Comparison of ENCODE assay signal across 11 mouse cellular contexts in the genomic region with DNA sequence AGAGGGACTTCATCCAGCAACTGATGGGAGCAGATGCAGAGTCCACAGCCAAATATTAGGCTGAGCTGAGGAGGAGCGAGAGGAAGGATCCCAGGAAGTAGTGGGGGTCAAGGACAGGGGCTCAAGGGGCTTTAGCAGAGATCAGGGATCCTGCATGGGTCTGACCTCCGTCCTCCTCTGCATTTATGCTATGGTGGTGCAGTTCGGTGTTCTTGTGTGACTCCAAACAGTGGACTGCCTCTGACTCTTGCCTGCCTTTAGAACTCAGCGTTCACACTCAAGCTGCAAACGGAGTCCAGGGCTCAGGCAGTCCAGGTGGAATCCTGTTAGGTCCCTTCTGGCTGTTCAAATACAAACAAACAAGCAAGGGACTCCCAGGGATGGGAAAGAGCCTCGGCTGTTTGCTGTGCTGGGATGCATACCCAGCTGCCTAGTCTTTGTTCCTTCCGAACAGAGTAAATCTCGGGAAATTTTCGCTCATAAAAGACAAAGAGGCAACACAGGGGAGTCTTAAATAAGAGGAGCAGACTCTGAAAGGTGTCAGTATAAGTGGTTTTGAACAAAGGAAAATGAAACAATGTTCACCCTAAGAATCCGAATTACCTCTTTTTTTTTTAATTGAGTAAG.
DNase-seq lines count a peak whose midpoint lies in the region; ATAC-seq and TF ChIP-seq lines count a peak whose summit lies in the region.
"Had no signal": no experiment of that assay in that cellular context is flagged by ENCODE, and none has a peak within 500 bp of the region (broad histone marks: within the 10 kb centered on the region; RNA-seq: fewer than 3 reads in every experiment).

No protein-coding gene starts in this region.

- peak overlapping the region; percentile 40; the same call in 1 of the 2 replicates for H3K4me2 ChIP-seq in kidney, embryonic 15.5 days
- H3K4me2 ChIP-seq in forebrain, postnatal 0 days (ENCODE audit: low read depth), result peak overlapping the region; percentile 5; the same call in 1 of the 2 replicates
- H3K4me2 ChIP-seq in midbrain, embryonic 14.5 days (ENCODE audit: low read length), result peak overlapping the region; percentile 2; the same call in 1 of the 2 replicates

- 46% methylated on average over 10 of the region's 10 CpGs for WGBS in kidney, embryonic 15.5 days
- WGBS in forebrain, postnatal 0 days, result 21% methylated on average over 10 of the region's 10 CpGs
- WGBS in midbrain, embryonic 14.5 days, result 32% methylated on average over 10 of the region's 10 CpGs

- no peaks in the 10 kb centered on the region for H3K9me3 ChIP-seq in kidney, embryonic 15.5 days (replicated peaks)
- no peaks in the 10 kb centered on the region for H3K9me3 ChIP-seq in forebrain, postnatal 0 days (ENCODE audit: low read length)
- no peaks in the 10 kb centered on the region for H3K9me3 ChIP-seq in midbrain, embryonic 14.5 days (ENCODE audit: control insufficient read depth, low read length)

- no peak for TF ChIP-seq POLR2A in brain, embryonic 14.5 days (IDR thresholded peaks at IDR 0.05; ENCODE audit: borderline replicate concordance, extremely low read depth, insufficient read depth, insufficient read length, poor library complexity, severe bottlenecking)

- peaks cover 5% of the 10 kb centered on the region; the same call in 1 of the 2 replicates for H3K4me1 ChIP-seq in kidney, embryonic 15.5 days
- peaks cover 10% of the 10 kb centered on the region for H3K4me1 ChIP-seq in forebrain, postnatal 0 days (ENCODE audit: insufficient read depth)
- 0 out of 2 replicates have a peak, but pooled peaks cover 12% of the 10 kb centered on the region for H3K4me1 ChIP-seq in midbrain, embryonic 14.5 days (ENCODE audit: control insufficient read depth, insufficient read depth, low read length)

- H3K27ac ChIP-seq in kidney, embryonic 15.5 days, result no peak overlapping the region
- peak overlapping the region; percentile 76 for H3K27ac ChIP-seq in forebrain, postnatal 0 days (ENCODE audit: low read depth, low read length)
- no peak overlapping the region for H3K27ac ChIP-seq in midbrain, embryonic 14.5 days (replicated peaks; ENCODE audit: low read depth, low read length)

- no peak for DNase-seq in kidney, postnatal 25 days
- peak; percentile 62 for DNase-seq in brain, embryonic 14.5 days (ENCODE audit: low read depth)
- DNase-seq in forebrain, postnatal 0 days, result peak; percentile 67
- DNase-seq in midbrain, embryonic 14.5 days, result peak; percentile 60
- no peak for DNase-seq in adrenal gland, adult 8-10 months
- DNase-seq: cerebellum, postnatal 14 days; gastrocnemius, postnatal 36 days; thymus, postnatal 4 days had no signal

- no peak; the same call in 1 of the 2 replicates for ATAC-seq in kidney, embryonic 15.5 days (replicated peaks; ENCODE audit: low FRiP score)
- peak; percentile 92 for ATAC-seq in forebrain, postnatal 0 days
- peak; percentile 24; the same call in 1 of the 2 replicates for ATAC-seq in midbrain, embryonic 14.5 days (ENCODE audit: low FRiP score, low TSS enrichment)
- ATAC-seq in erythroid progenitor cell, adult 5-6 weeks (replicated peaks; ENCODE audit: low FRiP score, poor library complexity, severe bottlenecking), result no peak
- no peak for ATAC-seq in activated CD4-positive, CD25-positive, alpha-beta regulatory T cell, adult 4 months

- no peak for TF ChIP-seq CTCF in brain, embryonic 14.5 days (IDR thresholded peaks at IDR 0.05; ENCODE audit: borderline replicate concordance, extremely low read depth, insufficient read depth, insufficient read length)
- no peak for TF ChIP-seq CTCF in forebrain, postnatal 0 days (IDR thresholded peaks at IDR 0.05; ENCODE audit: low read depth)

- no peak overlapping the region for H3K4me3 ChIP-seq in kidney, embryonic 15.5 days (replicated peaks)
- H3K4me3 ChIP-seq in forebrain, postnatal 0 days (ENCODE audit: low read depth, low read length), result no peak overlapping the region
- H3K4me3 ChIP-seq in midbrain, embryonic 14.5 days (replicated peaks; ENCODE audit: low read depth, low read length), result no peak overlapping the region

- H3K9ac ChIP-seq in kidney, embryonic 15.5 days, result no peak overlapping the region
- peak overlapping the region; percentile 14; the same call in 1 of the 2 replicates for H3K9ac ChIP-seq in forebrain, postnatal 0 days
- H3K9ac ChIP-seq in midbrain, embryonic 14.5 days (replicated peaks; ENCODE audit: low read length), result no peak overlapping the region; the same call in 1 of the 2 replicates

- no peaks in the 10 kb centered on the region for H3K27me3 ChIP-seq in kidney, embryonic 15.5 days
- no peaks in the 10 kb centered on the region for H3K27me3 ChIP-seq in forebrain, postnatal 0 days (ENCODE audit: insufficient read depth, low read length)
- H3K27me3 ChIP-seq in midbrain, embryonic 14.5 days (ENCODE audit: control insufficient read depth, insufficient read depth, low read length), result no peaks in the 10 kb centered on the region

- no peaks in the 10 kb centered on the region for H3K36me3 ChIP-seq in kidney, embryonic 15.5 days
- H3K36me3 ChIP-seq in forebrain, postnatal 0 days (ENCODE audit: insufficient read depth), result no peaks in the 10 kb centered on the region
- no peaks in the 10 kb centered on the region for H3K36me3 ChIP-seq in midbrain, embryonic 14.5 days (ENCODE audit: control insufficient read depth, insufficient read depth, low read length)

Comparison
In these comparisons a context has a peak if more than half of its experiments do, and no peak if none do; other contexts are left out.
1. ATAC-seq: peak in forebrain, postnatal 0 days (single experiment) and midbrain, embryonic 14.5 days (single experiment); none in kidney, embryonic 15.5 days (single experiment), erythroid progenitor cell, adult 5-6 weeks (single experiment) and activated CD4-positive, CD25-positive, alpha-beta regulatory T cell, adult 4 months (single experiment).
2. DNase-seq: peak in brain, embryonic 14.5 days (single experiment), forebrain, postnatal 0 days (single experiment) and midbrain, embryonic 14.5 days (single experiment); none in kidney, postnatal 25 days (0 of 2) and adrenal gland, adult 8-10 months (single experiment).
3. Peak in every context shown above with its lines, with median percentiles within 50 percentile points of each other: H3K4me2 ChIP-seq.